Mouse (Mus musculus) hindbrain, embryonic 14.5 days (tissue): Measurements from ENCODE around the gene Ei24. TPM values are rescaled to one million over a fixed set of nuclear protein-coding genes. Genes with fewer than 3 reads are reported as not detected.
A peak's percentile ranks its signal among the peaks of the same experiment; 100 is the strongest.

Experiments used
- ATAC-seq: fragments of 200-750 bp; cut with Nextera tagmentation; 2 replicates; pipeline ENCODE4 v1.8.0; 2017; ENCODE audit warnings: moderate number of reproducible peaks, mild to moderate bottlenecking, moderate TSS enrichment, moderate library complexity; ENCODE audit not compliant: low FRiP score
- DNase-seq: peaks from one replicate; pipeline ENCODE4 v3.0.0-alpha.2; 2015; ENCODE audit warnings: low spot score
- H3K27ac ChIP-seq: fragments of 300-500 bp; sonication (generic); 2 replicates; pipeline ENCODE4 v1.5.1; 2014; ENCODE audit warnings: mild to moderate bottlenecking, moderate library complexity
- H3K27me3 ChIP-seq: fragments of 300-500 bp; sonication (generic); 2 replicates; pipeline ENCODE4 v1.6.1; 2014; ENCODE audit warnings: mild to moderate bottlenecking, low read length, mixed read lengths; ENCODE audit not compliant: control insufficient read depth, insufficient read depth
- H3K36me3 ChIP-seq: fragments of 300-500 bp; sonication (generic); replicated peaks from 2 replicates; pipeline ENCODE4 v1.6.1; 2014; ENCODE audit not compliant: control insufficient read depth, insufficient read depth
- H3K4me1 ChIP-seq: fragments of 300-500 bp; sonication (generic); replicated peaks from 2 replicates; pipeline ENCODE4 v1.6.1; 2014; ENCODE audit warnings: antibody characterized with exemption, low read length, mixed read lengths; ENCODE audit not compliant: control insufficient read depth, insufficient read depth
- H3K4me2 ChIP-seq: fragments of 300-500 bp; sonication (generic); replicated peaks from 2 replicates; pipeline ENCODE4 v1.6.1; 2014; ENCODE audit warnings: mild to moderate bottlenecking, moderate library complexity
- H3K4me3 ChIP-seq: fragments of 300-500 bp; sonication (generic); replicated peaks from 2 replicates; pipeline ENCODE4 v1.5.1; 2014; ENCODE audit warnings: mild to moderate bottlenecking, low read length
- H3K9ac ChIP-seq: fragments of 300-500 bp; sonication (generic); 2 replicates; pipeline ENCODE4 v1.6.1; 2014
- H3K9me3 ChIP-seq: fragments of 300-500 bp; sonication (generic); 2 replicates; pipeline ENCODE4 v1.6.1; 2016; ENCODE audit warnings: low read length; ENCODE audit not compliant: control insufficient read depth
- WGBS: fragments of 180-500 bp; shearing (Covaris S2); extraction: QIAGEN DNeasy Blood & Tissue Kit; methylation state at CpG from one replicate; pipeline ENCODE4 v1.1.7; 2014; 5-methylcytosine and 5-hydroxymethylcytosine counted together
- polyA plus RNA-seq: library from polyadenylated mRNA; unstranded; fragments of >200 nt; fragmentation: Nextera tagmentation; extraction: Ambion mirVana; gene quantifications from 2 replicates; pipeline ENCODE4 v1.2.1, GENCODE M21; 2014

Gene Ei24
- 73.6 and 88.3 TPM in 2 replicates for polyA plus RNA-seq

- peak within 1 kb of the TSS; percentile 72 for H3K4me2 ChIP-seq
- WGBS: under 1% methylated on average over 63 of the region's 66 CpGs
- H3K9ac ChIP-seq: peak within 1 kb of the TSS; percentile 95
- peak within 1 kb of the TSS; percentile 78 for H3K4me3 ChIP-seq
- no peaks in the 10 kb centered on the region for H3K9me3 ChIP-seq
- H3K4me1 ChIP-seq: peaks cover 16% of the 10 kb centered on the region
- peak; percentile 79 for DNase-seq
- no peaks in the 10 kb centered on the region for H3K27me3 ChIP-seq
- H3K36me3 ChIP-seq: peaks cover 9% of the 10 kb centered on the region; the same call in 1 of the 2 replicates
- H3K27ac ChIP-seq: peak within 1 kb of the TSS; percentile 75
- peak; percentile 99 for ATAC-seq
Measured at GRCm38 (mm10) chr9:36796781-36797555, at the start of gene Ei24. TSS of gene Ei24 (minus strand) at chr9:36797393.

- H3K27me3 ChIP-seq: no peaks in the 10 kb centered on the region
- no peak overlapping the region for H3K4me2 ChIP-seq
- no peak overlapping the region for H3K9ac ChIP-seq
- no peak overlapping the region for H3K4me3 ChIP-seq
- no peaks in the 10 kb centered on the region for H3K4me1 ChIP-seq
- no peak overlapping the region for H3K27ac ChIP-seq
- no peaks in the 10 kb centered on the region for H3K9me3 ChIP-seq
- H3K36me3 ChIP-seq: peaks cover 79% of the 10 kb centered on the region
- DNase-seq (no peak), ATAC-seq (no peak)
- 61% methylated on average over 4 of the region's 4 CpGs for WGBS
Measured at GRCm38 (mm10) chr9:36846346-36846745, 49.2 kb upstream of the Ei24 start.

DNA sequence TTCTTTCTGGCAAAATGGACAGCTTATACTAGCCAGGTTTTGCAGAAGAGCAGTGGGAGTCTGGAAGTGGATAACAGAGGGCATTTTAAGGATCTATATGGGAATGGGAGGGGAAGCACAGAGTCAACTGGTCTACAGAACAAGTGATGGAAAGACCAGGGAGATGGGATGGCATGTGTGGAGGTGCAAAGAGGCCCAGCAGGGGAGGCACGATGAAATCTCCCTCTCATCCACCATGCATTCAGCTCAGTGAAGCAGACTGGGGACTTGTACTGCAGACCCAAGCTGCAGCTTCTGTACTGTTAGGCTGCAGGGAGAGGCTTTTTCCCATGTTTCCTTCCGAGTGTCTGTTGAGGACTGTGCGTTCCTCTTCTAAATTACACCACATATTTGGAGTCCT is 36.7 kb upstream of the Ei24 start:
- Histone ChIP-seq H3K4me1 (peaks cover 33% of the 10 kb centered on the region), H3K9me3 (no peaks in the 10 kb centered on the region), H3K9ac (peak overlapping the region; percentile 88), H3K4me2 (peak overlapping the region; percentile 87), H3K27me3 (no peaks in the 10 kb centered on the region), H3K4me3 (peak overlapping the region; percentile 67), H3K36me3 (peaks cover 13% of the 10 kb centered on the region; the same call in 1 of the 2 replicates), H3K27ac (peak overlapping the region; percentile 96)
- 7% methylated on average over 3 of the region's 3 CpGs for WGBS
- DNase-seq (peak; percentile 51), ATAC-seq (peak; percentile 7)

DNA sequence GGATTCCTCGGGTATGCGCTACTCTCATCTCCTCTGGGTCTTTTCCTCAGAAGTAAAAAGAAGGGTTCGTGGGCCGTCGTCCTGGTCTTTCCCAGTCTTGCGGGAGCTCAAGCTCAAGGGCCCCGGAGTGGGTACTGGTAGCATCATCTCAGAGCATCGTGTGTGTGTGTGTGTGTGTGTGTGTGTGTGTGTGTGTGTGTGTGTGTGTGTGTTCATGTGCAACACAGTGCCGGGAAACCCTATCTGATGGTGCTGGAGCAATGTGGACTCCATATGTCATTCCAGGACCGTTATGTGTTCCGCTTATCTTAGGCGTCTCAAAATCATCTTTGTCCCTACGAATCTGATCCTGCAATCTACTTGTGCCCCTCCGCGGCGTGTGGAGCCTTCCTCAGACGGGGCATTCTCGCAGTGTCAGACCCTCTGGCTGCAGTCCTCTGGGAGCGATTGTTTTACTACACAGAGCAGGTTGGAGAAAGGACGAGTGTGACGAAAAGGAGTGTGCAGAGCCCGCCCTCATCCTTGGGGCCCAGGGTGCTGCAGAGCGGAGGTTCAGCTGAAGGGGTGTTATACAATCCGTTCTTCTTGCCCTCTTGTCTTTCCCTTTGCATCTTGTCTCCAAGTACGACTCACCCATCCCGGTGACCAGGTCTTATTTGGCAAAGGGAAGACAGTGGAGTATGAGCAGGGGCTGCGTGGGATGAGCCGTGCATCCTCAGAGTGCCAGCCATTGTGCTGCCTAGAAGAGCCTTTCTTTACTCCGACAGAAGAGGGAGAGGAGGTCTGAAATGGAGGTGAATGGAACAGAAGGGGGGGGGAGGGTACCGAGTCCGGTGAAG is 36.1 kb upstream of the Ei24 start:
- H3K27ac ChIP-seq: peak overlapping the region; percentile 96
- H3K4me1 ChIP-seq: peaks cover 33% of the 10 kb centered on the region
- peak overlapping the region; percentile 87 for H3K4me2 ChIP-seq
- DNase-seq (peak; percentile 70), ATAC-seq (peak; percentile 77)
- H3K36me3 ChIP-seq: peaks cover 13% of the 10 kb centered on the region; the same call in 1 of the 2 replicates
- H3K4me3 ChIP-seq: peak overlapping the region; percentile 67
- 0% methylated on average over 31 of the region's 31 CpGs for WGBS
- H3K9ac ChIP-seq: peak overlapping the region; percentile 88
- no peaks in the 10 kb centered on the region for H3K27me3 ChIP-seq
- no peaks in the 10 kb centered on the region for H3K9me3 ChIP-seq

DNA sequence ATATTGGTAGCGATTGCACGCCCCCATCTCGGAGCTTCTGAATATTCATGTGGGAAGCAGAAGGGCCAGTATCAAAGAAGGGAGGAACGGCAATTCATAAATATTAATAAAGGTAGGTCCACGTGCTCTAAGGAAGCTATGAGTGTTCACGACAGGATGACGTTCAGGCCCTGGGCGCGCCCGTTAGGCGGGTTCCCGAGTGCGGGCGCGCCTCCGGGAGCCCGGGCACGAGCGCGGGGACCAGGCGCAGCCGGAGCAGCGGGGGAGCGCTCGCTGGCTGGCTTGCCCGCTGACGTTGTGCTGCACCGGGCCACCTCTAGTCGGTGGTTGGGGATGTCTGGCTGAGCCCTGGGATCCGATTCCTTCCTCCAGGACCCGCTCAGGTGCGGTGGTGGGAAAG is 35.3 kb upstream of the Ei24 start:
- H3K4me3 ChIP-seq: peak overlapping the region; percentile 67

DNA sequence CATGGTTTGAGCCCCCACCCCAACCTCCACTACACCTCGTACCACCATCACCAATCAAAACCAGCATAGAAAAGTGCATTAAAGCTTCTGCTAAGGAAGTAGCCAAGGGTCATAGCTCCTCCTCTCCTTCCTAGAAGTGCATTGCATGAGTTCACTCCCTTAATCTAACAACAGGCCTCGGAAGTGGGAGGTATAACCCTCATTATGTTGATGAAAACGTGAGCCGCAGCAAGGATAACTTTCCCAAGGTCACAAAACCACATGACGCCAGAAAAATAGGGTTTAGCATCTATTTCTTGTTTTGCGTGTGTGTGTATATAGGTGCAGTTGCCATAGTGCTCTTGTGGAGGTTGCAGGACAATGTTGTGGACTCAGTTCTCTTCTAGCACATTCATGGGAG is 34.2 kb upstream of the Ei24 start:
- no peak overlapping the region for H3K9ac ChIP-seq
- 75% methylated on average over 6 of the region's 6 CpGs for WGBS
- H3K27ac ChIP-seq: peak overlapping the region; percentile 96; the same call in 1 of the 2 replicates
- H3K4me2 ChIP-seq: no peak overlapping the region
- DNase-seq: no peak
- H3K4me1 ChIP-seq: peaks cover 32% of the 10 kb centered on the region
- no peaks in the 10 kb centered on the region for H3K27me3 ChIP-seq
- no peaks in the 10 kb centered on the region for H3K9me3 ChIP-seq
- peaks cover 12% of the 10 kb centered on the region; the same call in 1 of the 2 replicates for H3K36me3 ChIP-seq
- ATAC-seq: no peak
- no peak overlapping the region for H3K4me3 ChIP-seq

More for the DNA sequence above, 35.3 kb upstream of the Ei24 start:
- Histone ChIP-seq H3K27ac (peak overlapping the region; percentile 96), H3K9me3 (no peaks in the 10 kb centered on the region), H3K4me2 (peak overlapping the region; percentile 87), H3K9ac (peak overlapping the region; percentile 88), H3K27me3 (no peaks in the 10 kb centered on the region), H3K4me1 (peaks cover 33% of the 10 kb centered on the region), H3K36me3 (peaks cover 13% of the 10 kb centered on the region; the same call in 1 of the 2 replicates)
- DNase-seq (peak; percentile 94), ATAC-seq (peak; percentile 92)
- under 1% methylated on average over 29 of the region's 32 CpGs for WGBS

GRCm38 (mm10) chr9:36826612-36827363 is 29.6 kb upstream of the Ei24 start:
- H3K9ac ChIP-seq: no peak overlapping the region
- H3K4me3 ChIP-seq: no peak overlapping the region
- 31% methylated on average over 2 of the region's 2 CpGs for WGBS
- H3K27ac ChIP-seq: peak overlapping the region; percentile 46; the same call in 1 of the 2 replicates
- H3K9me3 ChIP-seq: no peaks in the 10 kb centered on the region
- H3K27me3 ChIP-seq: no peaks in the 10 kb centered on the region
- peaks cover 27% of the 10 kb centered on the region for H3K4me1 ChIP-seq
- no peaks in the 10 kb centered on the region for H3K36me3 ChIP-seq
- ATAC-seq: peak; percentile 36; the same call in 1 of the 2 replicates
- DNase-seq: no peak
- no peak overlapping the region for H3K4me2 ChIP-seq

GRCm38 (mm10) chr9:36822024-36822423 is 24.8 kb upstream of the Ei24 start:
- peak overlapping the region; percentile 64 for H3K4me2 ChIP-seq
- peak overlapping the region; percentile 30 for H3K4me3 ChIP-seq
- peaks cover 32% of the 10 kb centered on the region for H3K4me1 ChIP-seq
- DNase-seq: no peak
- 6% methylated on average over 2 of the region's 2 CpGs for WGBS
- H3K9ac ChIP-seq: peak overlapping the region; percentile 65
- no peaks in the 10 kb centered on the region for H3K9me3 ChIP-seq
- ATAC-seq: peak; percentile 46
- H3K27ac ChIP-seq: peak overlapping the region; percentile 99
- no peaks in the 10 kb centered on the region for H3K27me3 ChIP-seq
- no peaks in the 10 kb centered on the region for H3K36me3 ChIP-seq
